Mouse (Mus musculus): ENCODE measurements around the gene Sult6b2.

Gene Sult6b2

DNA sequence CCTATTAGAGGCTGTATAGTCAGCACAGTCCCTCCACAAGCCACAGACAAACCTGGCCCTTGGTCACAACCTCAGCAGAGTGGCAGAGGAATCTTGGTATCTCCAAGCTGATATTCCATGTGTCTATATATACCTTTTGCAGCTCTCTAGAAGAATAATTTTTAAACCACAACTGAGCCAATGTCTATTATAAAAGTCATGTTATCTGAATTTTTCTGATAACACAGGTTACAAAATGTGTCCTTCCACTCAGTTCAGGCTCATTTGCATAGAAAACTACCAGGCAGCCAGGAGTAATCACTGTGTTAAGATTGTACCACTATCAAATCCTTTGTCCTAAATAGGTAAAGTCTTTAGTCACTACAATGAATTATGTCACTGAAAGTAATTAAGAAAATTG, at the start of gene Sult6b2:
Sult6b2 (minus strand) TSS at position 101 of the 400 bp plus-strand sequence.
- DNase-seq = no peak

DNA sequence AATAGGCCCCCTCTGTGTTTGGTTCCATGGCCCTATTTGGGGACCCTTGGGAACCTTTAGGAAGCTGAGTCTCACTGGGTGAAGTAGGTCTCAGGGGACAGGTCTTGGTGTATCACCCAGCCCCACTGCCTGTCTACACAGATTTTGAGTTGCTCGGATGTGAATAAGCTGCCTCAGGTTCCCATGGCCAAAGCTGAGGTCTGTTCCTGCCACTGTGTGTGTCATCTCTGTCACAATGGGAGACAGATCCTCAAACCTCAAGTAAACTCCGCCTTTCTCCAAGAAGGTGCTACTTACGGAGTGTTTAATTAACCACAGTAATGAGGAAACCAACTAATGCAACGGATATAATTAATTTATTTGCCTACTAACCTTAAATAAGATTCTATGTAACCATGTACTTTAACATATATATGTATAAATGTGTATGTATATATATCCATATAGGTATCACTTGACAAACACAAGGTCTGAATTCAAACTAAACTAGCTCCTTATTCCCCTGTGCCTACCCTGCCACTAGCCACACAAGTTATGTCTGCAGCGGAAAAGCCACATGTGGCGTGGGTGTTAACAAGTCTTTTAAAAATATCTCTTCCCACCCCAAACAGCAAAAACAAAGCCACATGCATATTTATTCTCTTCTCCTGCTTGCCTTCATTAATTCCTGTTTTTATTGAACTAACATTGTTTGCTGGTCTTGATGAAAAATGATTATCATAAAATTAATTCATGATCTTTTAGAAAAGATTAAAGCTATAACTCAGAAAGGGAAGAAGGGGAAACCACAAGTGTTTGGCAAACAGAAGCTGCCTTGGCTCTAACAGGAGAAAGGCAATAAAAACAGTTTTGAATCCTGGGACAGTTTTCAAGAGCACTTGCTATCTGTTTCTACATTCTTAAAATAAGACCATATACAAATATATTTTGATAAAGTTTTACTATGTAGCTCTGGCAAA, 48.4 kb upstream of the Sult6b2 start:
- DNase-seq = peak; percentile 38

DNA sequence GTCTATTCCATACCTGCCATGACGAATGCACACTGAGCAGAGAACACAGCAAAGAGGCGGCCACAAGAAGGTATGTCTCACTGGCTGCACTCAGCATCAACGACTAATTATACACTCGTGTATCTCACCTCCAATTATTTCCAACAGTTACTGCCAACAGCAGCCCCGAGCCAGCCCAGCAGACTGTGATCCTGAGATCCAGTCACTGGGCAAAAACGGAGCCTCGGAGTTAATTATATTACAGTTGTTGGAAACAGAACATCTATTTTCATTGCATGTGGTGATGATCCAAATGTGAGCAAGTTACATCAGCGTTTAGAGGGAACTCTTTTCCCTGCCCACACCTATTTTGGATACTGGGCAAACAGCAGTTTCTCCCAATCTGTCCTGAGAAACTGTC, 46.1 kb upstream of the Sult6b2 start:
- DNase-seq = peak; percentile 58

DNA sequence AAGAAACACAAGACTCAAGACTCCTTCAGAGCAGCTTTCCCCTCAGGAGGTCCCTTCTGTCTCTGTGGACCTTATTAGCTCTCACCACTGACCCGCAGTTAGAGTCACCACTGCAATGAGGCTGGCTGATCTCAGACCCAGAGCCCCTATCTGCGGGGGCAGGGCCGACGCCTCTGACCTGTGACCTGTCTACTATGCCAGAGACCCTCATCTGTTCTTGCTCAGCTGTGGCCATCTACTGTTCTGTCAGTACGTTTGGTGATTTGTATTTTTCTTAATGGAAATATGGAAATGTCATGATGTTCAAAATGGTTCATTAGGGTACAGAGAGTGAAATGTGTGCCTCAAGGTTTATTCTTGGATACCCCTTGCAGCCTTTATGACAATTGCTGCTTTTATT, 45.0 kb upstream of the Sult6b2 start:
- DNase-seq = no peak

DNA sequence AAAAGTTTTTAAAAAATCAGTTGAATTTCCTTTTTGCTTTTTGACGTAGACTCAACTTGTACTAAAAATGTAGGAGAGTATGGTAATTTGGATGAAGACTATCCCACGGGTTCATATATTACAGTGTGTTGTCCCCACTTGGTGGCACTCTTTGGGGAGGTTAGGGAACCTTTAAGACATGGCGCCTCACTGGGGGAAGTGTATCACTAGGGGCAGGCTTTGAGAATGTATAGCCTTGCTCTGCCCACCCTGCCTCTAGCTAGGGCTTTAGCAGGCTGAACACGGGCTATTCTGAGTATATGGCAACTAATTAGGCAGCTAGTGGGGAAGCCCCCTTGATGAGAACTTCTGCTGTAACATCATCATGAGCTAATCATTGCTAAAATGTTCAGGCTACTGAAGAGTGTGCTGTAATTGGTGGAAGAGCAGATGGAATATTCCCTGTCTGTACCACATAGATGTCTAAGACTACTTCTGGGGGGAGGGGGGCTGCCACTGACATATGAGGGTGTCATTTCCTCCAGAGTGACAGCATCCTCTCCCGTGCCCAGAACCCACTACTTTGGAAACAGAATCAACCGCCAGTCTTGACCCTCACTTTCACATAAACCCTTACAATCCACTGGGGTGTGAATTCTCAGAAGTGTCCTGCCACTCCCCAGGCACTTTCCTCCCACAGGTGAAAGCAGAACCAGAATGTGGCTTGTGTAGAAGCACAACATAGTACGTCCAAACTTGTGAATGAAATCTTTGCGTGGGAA, 43.8 kb upstream of the Sult6b2 start:
- no peak for DNase-seq

DNA sequence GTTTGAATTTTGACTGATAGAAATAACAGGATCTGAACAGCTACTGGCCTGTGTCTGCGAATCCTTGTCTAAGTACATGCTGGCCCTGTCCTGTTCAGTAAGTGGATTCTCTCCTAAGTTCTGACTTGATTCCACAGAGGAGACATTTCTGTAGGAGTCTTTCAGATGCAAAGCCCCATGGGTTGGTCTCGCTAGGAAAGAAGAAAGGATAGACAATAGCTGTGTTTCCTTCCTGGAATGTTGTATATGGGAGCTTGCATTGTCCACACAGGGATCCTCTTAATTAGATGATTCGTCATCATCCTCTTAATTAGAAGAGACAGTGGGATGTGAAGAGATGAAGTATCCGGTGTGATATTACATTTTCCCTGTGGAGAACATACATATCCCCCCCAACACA, 42.6 kb upstream of the Sult6b2 start:
- no peak for DNase-seq

DNA sequence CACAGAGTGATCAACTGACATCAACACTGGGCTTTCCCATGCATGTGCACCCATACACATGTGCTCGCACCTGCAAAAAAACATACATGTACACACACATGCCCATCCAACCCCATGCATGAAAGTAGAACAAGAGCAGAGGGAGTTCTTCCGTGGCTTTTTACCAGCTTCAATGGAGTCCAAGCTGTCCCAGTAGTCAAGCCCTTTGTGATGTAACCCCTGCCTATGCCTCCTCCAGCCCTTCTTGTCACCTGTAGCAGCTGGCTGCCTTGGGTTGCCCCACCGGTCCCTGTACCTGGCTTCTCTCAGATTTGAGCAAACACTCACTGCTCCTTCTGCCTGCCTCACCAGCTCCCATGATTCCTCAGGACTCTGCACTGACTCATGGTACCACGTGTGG, 40.8 kb upstream of the Sult6b2 start:
- DNase-seq = no peak

DNA sequence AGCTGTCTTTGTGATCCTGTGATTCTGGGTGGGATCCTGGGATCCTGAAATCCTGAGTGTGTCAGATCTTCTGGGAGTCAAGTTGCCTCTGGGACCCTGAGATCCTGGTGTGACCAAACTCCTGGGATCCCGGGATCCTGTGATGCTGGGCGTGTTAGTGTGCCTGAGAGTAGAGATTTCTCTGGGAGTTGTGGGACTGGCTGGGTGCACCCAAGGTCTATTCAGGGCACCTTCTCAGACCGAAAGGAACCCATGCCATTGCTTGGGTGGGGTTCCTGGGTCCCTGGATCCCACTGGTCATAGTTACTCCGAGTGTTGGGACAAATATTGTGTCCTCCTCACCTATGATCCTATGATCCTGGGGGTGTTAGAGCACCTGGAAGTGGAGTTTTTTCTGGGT, 39.8 kb upstream of the Sult6b2 start:
- DNase-seq = no peak

DNA sequence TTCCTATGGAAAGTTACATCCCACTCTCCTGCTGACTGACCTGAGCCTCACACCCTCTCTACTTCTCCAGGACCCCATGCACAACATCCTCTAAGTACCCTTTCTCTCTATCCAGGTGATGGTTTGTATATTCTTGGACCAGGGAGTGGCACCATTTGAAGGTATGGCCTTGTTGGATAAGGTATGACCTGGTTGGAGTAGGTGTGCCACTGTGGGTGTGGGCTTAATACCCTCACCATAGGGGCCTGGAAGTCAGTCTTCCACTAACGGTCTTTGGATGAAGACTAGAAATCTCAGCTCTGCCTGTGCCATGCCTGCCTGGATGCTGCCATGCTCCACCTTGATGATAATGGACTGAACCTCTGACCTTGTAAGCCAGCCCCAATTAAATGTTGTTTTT, 34.2 kb upstream of the Sult6b2 start:
- no peak for DNase-seq

DNA sequence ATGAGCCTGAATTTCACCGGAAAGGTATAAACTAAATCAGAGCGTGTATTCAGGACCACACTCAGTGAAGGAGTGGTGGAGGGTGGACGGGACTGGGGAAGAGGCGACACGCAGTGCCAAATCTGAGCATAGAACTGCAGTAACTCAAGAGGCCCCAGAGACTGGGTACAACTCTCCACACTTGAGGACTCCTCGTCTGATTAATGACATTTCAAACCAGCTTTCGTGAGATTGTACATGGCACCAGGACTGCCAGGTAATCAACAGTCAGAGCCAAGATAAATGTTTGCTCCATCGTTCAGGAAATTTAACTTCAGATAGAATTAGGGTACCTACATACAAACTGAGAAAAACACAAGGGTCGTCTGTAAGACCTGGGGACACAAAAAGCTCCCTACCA, 33.0 kb upstream of the Sult6b2 start:
- DNase-seq = no peak

DNA sequence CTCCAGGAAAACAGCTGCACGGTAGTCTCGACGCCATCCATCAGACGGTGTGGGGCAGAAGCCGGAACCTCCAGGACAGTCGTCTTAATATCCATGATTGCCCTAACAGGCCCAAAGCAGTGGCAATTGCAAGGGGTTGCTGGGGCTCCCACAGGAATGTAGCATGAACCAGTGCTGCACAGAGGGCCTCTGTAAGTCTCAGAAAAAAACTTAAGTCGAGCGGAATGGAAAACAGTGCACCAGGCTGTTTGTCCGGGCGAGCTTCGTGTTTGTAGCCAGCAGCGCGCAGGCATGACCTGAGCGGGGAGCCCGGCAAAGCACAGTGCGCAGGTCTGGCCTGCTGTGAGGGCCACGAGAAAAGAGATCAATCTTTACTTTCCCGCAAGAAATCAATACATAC, 31.4 kb upstream of the Sult6b2 start:
- no peak for DNase-seq

DNA sequence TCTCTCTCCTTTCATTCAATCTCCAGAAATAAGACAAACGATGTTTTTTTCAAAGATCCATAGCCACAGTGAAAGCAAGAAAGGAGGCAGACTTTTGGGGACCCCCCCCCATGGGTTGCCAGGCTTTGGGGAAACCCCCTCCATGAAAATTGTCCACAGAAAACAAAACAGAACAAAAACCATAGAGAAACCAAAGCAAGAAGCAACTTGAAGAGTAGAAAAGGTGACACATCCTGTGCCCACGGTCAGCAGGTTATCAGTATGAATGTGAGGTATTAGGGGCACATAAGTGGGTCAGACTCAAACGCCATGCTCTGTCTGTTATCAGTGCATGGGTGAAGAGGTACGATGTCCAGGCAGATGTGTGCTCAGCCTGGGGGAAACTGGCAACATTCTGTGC, 30.6 kb upstream of the Sult6b2 start:
- DNase-seq = no peak

DNA sequence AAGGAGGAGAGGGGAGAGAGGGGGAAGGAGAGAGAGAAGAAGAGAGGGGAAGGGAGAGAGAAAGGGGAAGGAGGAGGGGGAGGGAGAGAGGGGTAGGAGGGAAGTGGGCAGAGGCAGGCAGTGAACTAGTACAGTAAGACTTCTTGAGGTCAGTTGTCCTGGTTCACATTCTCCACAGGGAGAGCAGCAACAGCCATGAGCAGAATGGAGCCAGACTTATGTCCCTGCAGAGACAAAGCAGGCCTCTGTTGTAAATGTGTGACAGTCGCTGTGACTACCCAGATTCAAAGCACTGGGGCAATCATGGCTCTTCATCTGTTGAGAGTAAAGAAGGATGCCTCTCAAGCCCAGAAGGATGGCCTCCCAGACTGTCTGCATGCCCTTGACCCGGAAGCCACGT, 27.4 kb upstream of the Sult6b2 start:
- no peak for DNase-seq

DNA sequence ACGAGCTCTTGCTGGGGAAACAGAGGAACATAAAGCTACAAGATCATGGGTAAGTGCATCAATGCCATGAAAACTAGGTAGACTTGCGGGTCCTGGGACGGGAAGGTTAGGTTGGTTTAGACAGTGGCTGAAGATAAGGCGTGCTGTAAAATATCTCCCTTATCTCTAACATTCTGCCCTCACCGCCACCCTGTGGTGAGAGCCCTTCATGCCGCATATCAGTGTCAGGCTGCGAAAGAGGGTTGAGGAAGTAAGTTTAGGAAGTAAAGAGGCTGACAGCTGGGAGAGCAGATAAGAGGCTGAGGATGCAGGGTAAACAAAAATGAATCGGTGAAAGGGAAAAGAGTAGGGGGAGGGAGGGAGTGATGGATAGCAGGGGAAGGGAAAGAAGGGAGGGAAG, 26.9 kb upstream of the Sult6b2 start:
- DNase-seq = no peak

DNA sequence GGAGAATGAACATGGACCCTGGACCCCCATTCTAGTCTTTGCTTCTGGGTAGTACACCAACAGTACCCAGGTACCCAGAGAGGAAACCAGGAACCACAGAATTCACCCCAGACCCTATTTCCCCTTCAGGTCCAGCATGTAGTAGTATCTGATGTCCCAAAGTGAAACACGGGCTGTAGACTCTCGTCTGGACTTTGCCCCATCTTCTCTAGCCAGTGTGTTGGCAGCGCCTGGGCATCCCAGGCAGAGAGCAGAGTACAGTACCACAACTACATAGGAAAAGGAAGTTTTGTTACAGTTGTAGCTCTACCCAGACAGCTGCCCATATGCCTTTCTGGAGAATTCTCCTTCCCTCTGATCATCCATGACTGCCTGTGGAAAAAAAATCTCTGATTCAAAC, 25.9 kb upstream of the Sult6b2 start:
- DNase-seq = no peak

DNA sequence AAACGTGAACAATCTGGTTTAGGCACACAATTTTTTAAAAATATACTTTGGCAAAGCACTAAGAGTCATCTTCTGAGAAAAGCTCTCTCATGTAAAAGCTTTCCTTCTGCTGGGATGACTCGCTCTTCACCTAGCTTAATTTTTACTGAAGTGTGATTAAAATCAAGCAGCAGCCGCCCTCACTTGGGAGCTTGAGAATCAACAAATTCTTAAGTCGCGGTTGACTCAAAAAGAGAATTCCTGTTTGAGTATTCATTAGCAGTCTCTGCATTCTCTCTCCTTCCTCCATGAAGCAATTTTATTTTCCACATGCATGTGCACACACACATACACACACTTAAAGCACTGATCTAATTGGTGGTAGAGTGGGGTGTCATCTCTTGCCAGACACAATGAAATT, 21.1 kb upstream of the Sult6b2 start:
- no peak for DNase-seq

DNA sequence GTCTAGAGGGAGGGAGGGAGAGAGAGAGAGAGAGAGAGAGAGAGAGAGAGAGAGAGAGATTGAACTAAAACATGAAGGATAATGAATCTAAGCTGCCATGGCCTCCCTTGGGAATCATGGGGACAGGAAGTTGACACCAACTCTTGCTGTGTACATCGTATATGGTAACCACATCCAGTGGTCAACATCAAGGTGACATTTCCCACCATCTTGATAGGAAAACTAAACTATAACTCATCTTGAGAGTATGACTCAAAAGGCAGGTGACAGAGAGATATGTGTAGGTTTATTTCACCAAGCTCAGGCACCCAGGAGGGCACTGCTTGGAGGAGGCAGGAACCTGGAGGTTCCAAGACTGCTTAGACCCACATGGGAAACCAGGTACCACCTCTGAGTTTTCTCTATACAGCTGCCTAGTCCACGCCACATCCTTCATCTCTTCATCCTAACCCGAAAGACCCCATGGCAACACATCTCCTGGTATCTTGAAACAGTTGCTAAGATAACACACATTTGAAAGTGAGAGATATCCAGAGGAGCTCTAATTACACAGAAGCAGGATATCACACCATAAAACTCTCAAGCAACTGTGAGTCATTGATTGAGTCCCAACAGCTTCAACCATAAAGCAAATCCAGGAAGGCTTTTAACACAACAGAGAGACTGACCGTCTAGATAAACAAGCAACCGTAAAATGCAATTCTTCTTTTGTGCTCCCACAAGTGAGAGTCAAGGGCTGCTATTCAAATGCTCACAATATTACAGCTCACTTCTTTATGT, 18.9 kb upstream of the Sult6b2 start:
- no peak for DNase-seq

DNA sequence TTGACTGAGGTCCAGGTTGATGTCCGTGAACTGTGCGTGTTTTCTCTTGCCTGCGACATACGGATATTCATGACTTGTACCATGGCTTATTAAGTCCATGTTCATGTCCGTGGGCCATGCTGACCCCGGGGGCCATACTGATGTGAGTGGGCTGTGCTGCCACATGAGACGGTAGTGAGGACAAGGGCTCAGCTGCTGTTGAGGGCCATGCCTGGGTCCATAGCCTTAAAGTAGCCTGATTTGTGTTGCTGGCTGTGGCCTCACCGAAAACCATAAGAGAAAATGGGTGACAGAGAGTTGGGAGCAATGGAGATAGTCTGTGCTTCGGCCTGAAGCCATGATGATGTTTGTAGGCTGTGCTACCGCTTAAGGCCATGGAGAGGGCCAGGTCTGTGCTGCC, 14.0 kb upstream of the Sult6b2 start:
- no peak for DNase-seq

DNA sequence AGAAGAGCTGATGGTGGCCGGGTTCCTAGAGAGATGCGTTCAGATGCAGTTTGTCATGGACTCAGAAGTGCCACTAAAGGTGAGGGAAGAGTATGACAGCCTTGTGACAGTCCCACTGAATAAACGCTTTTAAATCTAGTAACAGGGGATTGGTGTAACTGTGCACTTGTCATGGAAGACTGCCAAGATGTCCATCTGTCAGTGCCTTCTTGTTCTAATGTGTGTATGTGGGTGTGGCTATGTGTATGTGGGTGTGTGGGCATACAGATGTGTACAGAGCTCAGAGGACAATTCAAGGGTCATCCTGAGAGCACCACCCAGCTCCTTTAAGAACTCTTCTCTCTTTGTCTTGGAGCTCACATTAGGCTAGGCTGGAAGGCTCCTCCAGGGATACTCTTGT, 11.2 kb upstream of the Sult6b2 start:
- DNase-seq = no peak

DNA sequence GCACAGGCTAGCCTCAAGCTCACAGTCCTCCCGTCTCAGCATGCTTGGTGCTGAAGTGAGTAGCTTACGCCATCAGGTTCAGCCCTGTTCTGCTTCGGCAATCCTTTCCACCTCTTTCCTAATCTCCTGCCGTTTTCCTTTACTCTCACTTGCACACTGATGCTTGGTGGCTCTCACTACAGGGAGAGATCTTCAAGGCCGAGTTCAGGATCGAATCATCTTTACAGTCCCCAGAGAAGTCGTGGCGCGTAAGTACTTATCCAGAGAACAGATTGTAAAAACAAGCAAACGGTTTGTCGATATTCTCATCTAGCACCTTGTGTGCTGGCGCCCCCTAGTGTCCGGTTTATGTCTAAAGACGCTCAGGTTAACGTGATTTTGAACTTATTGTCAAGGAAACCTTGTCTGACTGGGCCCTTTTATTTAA, 10.2 kb upstream of the Sult6b2 start:
- peak; percentile 88 for DNase-seq

DNA sequence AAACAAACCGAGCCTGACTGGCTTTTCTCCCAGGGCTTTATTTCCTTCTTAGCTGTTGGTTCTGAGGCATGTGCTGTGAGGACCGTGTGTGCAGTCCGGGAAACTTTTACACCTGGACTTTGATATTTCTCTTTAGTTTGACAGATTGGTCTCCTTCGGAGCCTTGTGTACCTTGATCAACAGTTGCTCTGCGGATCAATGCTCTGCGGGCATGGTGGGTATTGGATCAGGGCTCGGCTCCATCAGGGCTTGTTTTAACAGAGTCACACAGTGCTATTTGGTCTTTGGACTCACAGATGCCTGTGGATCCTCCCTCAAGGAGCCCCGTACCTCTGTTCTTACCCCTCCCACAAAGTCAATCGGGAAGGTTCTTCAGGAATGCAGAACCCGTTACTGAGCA, 9.7 kb upstream of the Sult6b2 start:
- DNase-seq = no peak

DNA sequence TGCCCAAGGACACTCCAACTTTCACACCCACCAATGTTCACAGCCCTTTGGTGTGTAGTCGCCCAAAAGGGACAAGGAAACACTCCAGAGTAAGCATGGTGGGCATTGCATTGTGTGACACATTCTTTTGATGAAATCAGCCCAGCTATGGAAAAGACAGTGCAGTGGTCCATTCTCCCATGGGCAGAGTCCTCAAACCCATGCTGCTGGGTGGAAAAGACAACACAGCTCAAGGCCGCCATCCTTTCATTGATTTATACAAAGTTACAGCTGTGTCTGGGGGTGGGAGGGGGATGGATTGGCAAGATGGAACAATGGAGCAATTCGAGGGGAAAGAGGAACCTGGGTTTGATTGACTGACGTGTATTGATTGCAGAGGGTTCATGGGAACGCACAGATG, 8.7 kb upstream of the Sult6b2 start:
- no peak for DNase-seq

DNA sequence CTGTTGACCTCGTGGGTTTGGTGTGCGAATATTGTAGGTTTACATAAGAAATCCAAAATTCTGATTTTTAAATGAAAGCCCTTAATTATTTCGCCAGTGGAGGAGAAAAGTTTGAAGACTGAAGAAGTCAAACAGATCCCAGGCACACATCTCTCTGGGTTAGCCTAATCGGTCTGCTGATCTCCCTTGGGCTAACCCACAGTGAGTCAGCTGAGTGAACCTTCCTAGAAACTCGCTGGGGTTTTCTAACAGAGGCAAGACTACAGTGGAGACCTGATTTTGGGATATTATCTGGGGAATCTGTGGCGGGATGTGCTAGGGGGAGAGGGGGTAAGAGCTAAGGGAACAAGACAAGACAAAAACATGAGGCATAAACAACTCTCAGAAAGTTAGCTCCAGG, 5.9 kb upstream of the Sult6b2 start:
- DNase-seq = no peak

Data from right cerebral cortex, adult 18-20 months (tissue).